ENCODE assay signal across 8 mouse cellular contexts in the genomic region with DNA sequence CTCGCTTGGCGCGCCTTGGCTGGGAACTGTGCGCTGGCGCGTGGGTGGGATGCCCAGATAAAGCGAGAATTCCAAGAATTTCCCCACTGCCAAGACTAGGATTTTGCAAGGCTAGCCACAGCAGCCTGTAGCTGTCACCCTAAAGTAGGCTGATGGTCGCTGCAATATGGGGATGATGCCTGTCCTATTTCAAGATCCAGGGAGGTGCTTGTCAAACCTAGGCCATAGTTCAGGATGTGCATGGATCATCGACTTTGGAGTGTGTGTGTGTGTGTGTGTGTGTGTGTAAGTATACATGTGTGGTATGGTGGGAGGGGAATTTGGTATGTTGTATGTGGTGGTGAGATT. TPM values are rescaled to one million over a fixed set of nuclear protein-coding genes. Genes with fewer than 3 reads are reported as not detected.
DNase-seq lines count a peak whose midpoint lies in the region; ATAC-seq and TF ChIP-seq lines count a peak whose summit lies in the region.

No protein-coding gene starts in this region.

- H3K27ac ChIP-seq in embryonic facial prominence, embryonic 14.5 days (replicated peaks; ENCODE audit: low read depth, low read length): peak overlapping the region; percentile 87; the same call in 1 of the 2 replicates
- H3K27ac ChIP-seq in intestine, postnatal 0 days (ENCODE audit: low read depth, low read length): no peak overlapping the region
- 0 out of 2 replicates have a peak overlapping the region, but pooled peaks have one; percentile 61 for H3K27ac ChIP-seq in neural tube, embryonic 13.5 days (replicated peaks)

- no peaks in the 10 kb centered on the region for H3K9me3 ChIP-seq in embryonic facial prominence, embryonic 14.5 days (ENCODE audit: control insufficient read depth, low read length)
- no peaks in the 10 kb centered on the region for H3K9me3 ChIP-seq in intestine, postnatal 0 days (ENCODE audit: control insufficient read depth)
- H3K9me3 ChIP-seq in neural tube, embryonic 13.5 days: no peaks in the 10 kb centered on the region

- peak overlapping the region; percentile 86 for H3K9ac ChIP-seq in embryonic facial prominence, embryonic 14.5 days (ENCODE audit: low read depth, low read length)
- peak overlapping the region; percentile 73 for H3K9ac ChIP-seq in intestine, postnatal 0 days (ENCODE audit: low read depth, low read length)
- H3K9ac ChIP-seq in neural tube, embryonic 13.5 days: peak overlapping the region; percentile 77

- peak overlapping the region; percentile 69 for H3K4me2 ChIP-seq in embryonic facial prominence, embryonic 14.5 days (ENCODE audit: low read depth, low read length)
- peak overlapping the region; percentile 83 for H3K4me2 ChIP-seq in intestine, postnatal 0 days (replicated peaks; ENCODE audit: low read depth)
- peak overlapping the region; percentile 74 for H3K4me2 ChIP-seq in neural tube, embryonic 13.5 days

- H3K36me3 ChIP-seq in embryonic facial prominence, embryonic 14.5 days (ENCODE audit: control insufficient read depth, insufficient read depth, low read length): no peaks in the 10 kb centered on the region
- H3K36me3 ChIP-seq in intestine, postnatal 0 days (ENCODE audit: control insufficient read depth, insufficient read depth): no peaks in the 10 kb centered on the region
- H3K36me3 ChIP-seq in neural tube, embryonic 13.5 days: no peaks in the 10 kb centered on the region

- no peak for DNase-seq in lung, adult 2 months
- no peak for DNase-seq in lung, postnatal 4 days
- no peak for DNase-seq in embryonic facial prominence, embryonic 14.5 days (ENCODE audit: low spot score)
- no peak for DNase-seq in urinary bladder, postnatal 4 days (ENCODE audit: low spot score in 2 of 2)
- no peak for DNase-seq in embryo, embryonic 11 days
- no peak for DNase-seq in cerebellum, adult 9-10 months

- peak overlapping the region; percentile 90 for H3K4me3 ChIP-seq in lung, adult 2 months (replicated peaks; ENCODE audit: extremely low read depth, low read depth, low read length)
- H3K4me3 ChIP-seq in embryonic facial prominence, embryonic 14.5 days (ENCODE audit: low read depth, low read length): peak overlapping the region; percentile 90
- H3K4me3 ChIP-seq in intestine, postnatal 0 days (ENCODE audit: low read depth, low read length): peak overlapping the region; percentile 76
- peak overlapping the region; percentile 87 for H3K4me3 ChIP-seq in neural tube, embryonic 13.5 days

- no peaks in the 10 kb centered on the region for H3K27me3 ChIP-seq in embryonic facial prominence, embryonic 14.5 days (replicated peaks; ENCODE audit: control insufficient read depth, insufficient read depth, low read length)
- no peaks in the 10 kb centered on the region for H3K27me3 ChIP-seq in intestine, postnatal 0 days (replicated peaks; ENCODE audit: control insufficient read depth, insufficient read depth, low read length)
- H3K27me3 ChIP-seq in neural tube, embryonic 13.5 days: no peaks in the 10 kb centered on the region; the same call in 1 of the 2 replicates

- peaks cover 8% of the 10 kb centered on the region for H3K4me1 ChIP-seq in lung, adult 2 months (ENCODE audit: control insufficient read depth, insufficient read depth, low read length)
- H3K4me1 ChIP-seq in embryonic facial prominence, embryonic 14.5 days (ENCODE audit: control insufficient read depth, insufficient read depth, low read length): peaks cover 5% of the 10 kb centered on the region; the same call in 1 of the 2 replicates
- H3K4me1 ChIP-seq in intestine, postnatal 0 days (replicated peaks; ENCODE audit: control insufficient read depth, insufficient read depth, low read length): peaks cover 8% of the 10 kb centered on the region
- peaks cover 21% of the 10 kb centered on the region for H3K4me1 ChIP-seq in neural tube, embryonic 13.5 days (replicated peaks)

- 2% methylated on average over 9 of the region's 9 CpGs for WGBS in lung, adult 2 months
- 2% methylated on average over 9 of the region's 9 CpGs for WGBS in embryonic facial prominence, embryonic 14.5 days
- under 1% methylated on average over 9 of the region's 9 CpGs for WGBS in intestine, postnatal 0 days
- WGBS in neural tube, embryonic 13.5 days: 1% methylated on average over 9 of the region's 9 CpGs

- TF ChIP-seq CTCF in lung, adult 2 months (IDR thresholded peaks at IDR 0.05; ENCODE audit: insufficient read depth, low read length): no peak
- no peak for TF ChIP-seq CTCF in intestine, postnatal 0 days (IDR thresholded peaks at IDR 0.05; ENCODE audit: low read depth)

- ATAC-seq in embryonic facial prominence, embryonic 14.5 days (ENCODE audit: low read depth): peak; percentile 38
- peak; percentile 24 for ATAC-seq in intestine, postnatal 0 days
- ATAC-seq in neural tube, embryonic 13.5 days (ENCODE audit: low read depth): peak; percentile 62

- no peak for TF ChIP-seq POLR2A in lung, adult 2 months (IDR thresholded peaks at IDR 0.05; ENCODE audit: borderline replicate concordance, extremely low read depth, low read depth, low read length)

RNA-seq across cellular contexts. Expression of gene C2cd2, which starts 39.6 kb away (rescaled TPM):
- 32.7 and 47.3 TPM in 2 replicates for polyA plus RNA-seq in lung, adult 2 months (2012; rRNA removed)
- 22.0 and 24.5 TPM in 2 replicates for polyA plus RNA-seq in embryonic facial prominence, embryonic 14.5 days (2014; fragmentation: Nextera tagmentation; extraction: Ambion mirVana)
- 12.6 and 12.7 TPM in 2 replicates for polyA plus RNA-seq in intestine, postnatal 0 days (2015; fragmentation: Nextera tagmentation; extraction: Ambion mirVana)
- polyA plus RNA-seq in neural tube, embryonic 13.5 days (2015; fragmentation: Nextera tagmentation; extraction: Ambion mirVana): 14.3 and 14.7 TPM in 2 replicates

RNA-seq across cellular contexts. Expression of gene Zbtb21, which starts 39.7 kb away (rescaled TPM):
- 15.2 and 18.3 TPM in 2 replicates for polyA plus RNA-seq in lung, adult 2 months (2012; rRNA removed)
- polyA plus RNA-seq in embryonic facial prominence, embryonic 14.5 days (2014; fragmentation: Nextera tagmentation; extraction: Ambion mirVana): 14.1 and 14.3 TPM in 2 replicates
- polyA plus RNA-seq in intestine, postnatal 0 days (2015; fragmentation: Nextera tagmentation; extraction: Ambion mirVana): 4.1 and 4.2 TPM in 2 replicates
- 10.8 and 13.5 TPM in 2 replicates for polyA plus RNA-seq in neural tube, embryonic 13.5 days (2015; fragmentation: Nextera tagmentation; extraction: Ambion mirVana)
